Mouse (Mus musculus) megakaryocyte, adult 5-6 weeks (primary cell): ENCODE data around the gene Klhl11. TPM values are rescaled to one million over a fixed set of nuclear protein-coding genes. Genes with fewer than 3 reads are reported as not detected.
A peak's percentile ranks its signal among the peaks of the same experiment; 100 is the strongest.

ENCODE experiments used
- ATAC-seq: 2 replicates; pipeline ENCODE4 v1.8.0; 2016; ENCODE audit warnings: mild to moderate bottlenecking, inconsistent platforms; ENCODE audit not compliant: poor library complexity, severe bottlenecking
- total RNA-seq, 2 experiments: library from RNA; stranded (forward) in 1 of 2; stranded (reverse) in 1 of 2; fragments of 153-499, 151-499 nt in 1 of 2; fragments of 221-1000, 200-1000 nt in 1 of 2; gene quantifications; 2 replicates each; pipeline versions ENCODE4 v1.2.3 to v1.2.4; 2015 to 2017

Klhl11 gene
- total RNA-seq (2015) (5.9 and 8.1 TPM in 2 replicates), total RNA-seq (2017) (14.5 and 14.8 TPM in 2 replicates)

GRCm38 (mm10) chr11:100472197-100472934 is at the start of gene Klhl11:
Klhl11 (minus strand) TSS chr11:100472741.
- peak; percentile 99 for ATAC-seq

- ATAC-seq = no peak
Observed at GRCm38 (mm10) chr11:100520838-100521237, 48.3 kb upstream of the Klhl11 start.

- ATAC-seq = no peak
Observed at GRCm38 (mm10) chr11:100519188-100519587, 46.6 kb upstream of the Klhl11 start.

- no peak for ATAC-seq
Observed at GRCm38 (mm10) chr11:100518188-100518591, 45.6 kb upstream of the Klhl11 start.

- ATAC-seq = no peak
Observed at GRCm38 (mm10) chr11:100516291-100516690, 43.8 kb upstream of the Klhl11 start.

- no peak for ATAC-seq
Observed at GRCm38 (mm10) chr11:100515789-100516188, 43.2 kb upstream of the Klhl11 start.

GRCm38 (mm10) chr11:100515061-100515460 is 42.5 kb upstream of the Klhl11 start:
- no peak for ATAC-seq

GRCm38 (mm10) chr11:100513716-100514115 is 41.2 kb upstream of the Klhl11 start:
- ATAC-seq = no peak

- no peak for ATAC-seq
Observed at GRCm38 (mm10) chr11:100512384-100512783, 39.8 kb upstream of the Klhl11 start.

GRCm38 (mm10) chr11:100510556-100510955 is 38.0 kb upstream of the Klhl11 start:
- ATAC-seq = no peak

GRCm38 (mm10) chr11:100505997-100506396 is 33.5 kb upstream of the Klhl11 start:
- ATAC-seq = no peak

GRCm38 (mm10) chr11:100504990-100505660 is 32.6 kb upstream of the Klhl11 start:
- peak; percentile 62; the same call in 1 of the 2 replicates for ATAC-seq

- no peak for ATAC-seq
Observed at GRCm38 (mm10) chr11:100501321-100501720, 28.8 kb upstream of the Klhl11 start.

GRCm38 (mm10) chr11:100500651-100501050 is 28.1 kb upstream of the Klhl11 start:
- no peak for ATAC-seq

- ATAC-seq = no peak
Observed at GRCm38 (mm10) chr11:100500241-100500640, 27.7 kb upstream of the Klhl11 start.

GRCm38 (mm10) chr11:100493771-100494170 is 21.2 kb upstream of the Klhl11 start:
- ATAC-seq = no peak

- no peak for ATAC-seq
Observed at GRCm38 (mm10) chr11:100490951-100491350, 18.4 kb upstream of the Klhl11 start.

- 0 out of 2 replicates have a peak, but pooled peaks have one; percentile 57 for ATAC-seq
Observed at GRCm38 (mm10) chr11:100485801-100486538, 13.4 kb upstream of the Klhl11 start.

- no peak for ATAC-seq
Observed at GRCm38 (mm10) chr11:100484461-100484860, 11.9 kb upstream of the Klhl11 start.

- ATAC-seq = no peak
Observed at GRCm38 (mm10) chr11:100479152-100479551, 6.6 kb upstream of the Klhl11 start.

GRCm38 (mm10) chr11:100476281-100476680 is 3.7 kb upstream of the Klhl11 start:
- ATAC-seq = no peak
